Mouse (Mus musculus): Measurements from ENCODE around the gene Actg2.

The Actg2 gene

GRCm38 (mm10) chr6:83512495-83512894, 23.6 kb downstream of the Actg2 start:
- peak; percentile 40 for DNase-seq (ENCODE audit: low spot score)

DNA sequence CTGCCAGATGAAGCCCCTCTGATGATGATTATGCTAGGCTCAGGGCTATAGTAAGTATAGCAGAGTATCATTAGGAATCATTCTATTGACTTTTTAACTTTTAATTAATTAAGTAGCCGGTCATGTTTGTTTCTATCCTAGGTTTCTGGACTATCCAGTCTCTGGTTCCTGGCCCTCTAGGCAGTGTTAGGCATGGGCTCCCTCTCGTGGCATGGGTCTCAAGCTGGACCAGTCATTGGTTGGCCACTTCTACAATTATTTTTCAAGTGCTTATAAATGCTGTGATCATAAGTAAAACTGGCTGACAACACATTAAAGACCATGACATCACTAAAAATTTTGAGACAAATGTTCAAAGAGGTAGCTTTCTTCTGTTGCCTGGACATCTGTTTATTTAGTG, 25.9 kb downstream of the Actg2 start:
- DNase-seq (ENCODE audit: low spot score) = peak; percentile 36

GRCm38 (mm10) chr6:83509442-83509841, 26.6 kb downstream of the Actg2 start:
- peak; percentile 86 for DNase-seq (ENCODE audit: low spot score)

DNA sequence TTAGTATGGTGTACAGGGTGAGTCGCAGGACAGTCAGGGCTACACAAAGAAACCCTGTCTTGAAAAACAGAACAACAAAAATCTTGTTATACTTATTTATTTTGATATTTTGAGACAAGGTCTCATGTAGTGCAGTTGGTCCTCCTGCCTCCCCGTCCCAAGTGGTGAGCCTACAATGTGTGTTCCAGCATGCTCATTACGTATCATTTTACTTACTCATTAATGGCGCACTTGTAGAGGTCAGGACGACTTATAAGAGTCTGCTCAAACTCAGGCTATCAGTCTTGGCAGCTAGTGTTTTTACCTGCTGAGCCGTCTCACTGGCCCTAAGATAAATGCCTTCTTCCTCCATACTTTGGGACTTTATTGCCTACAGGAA, 28.9 kb downstream of the Actg2 start:
- DNase-seq (ENCODE audit: low spot score) = no peak

DNA sequence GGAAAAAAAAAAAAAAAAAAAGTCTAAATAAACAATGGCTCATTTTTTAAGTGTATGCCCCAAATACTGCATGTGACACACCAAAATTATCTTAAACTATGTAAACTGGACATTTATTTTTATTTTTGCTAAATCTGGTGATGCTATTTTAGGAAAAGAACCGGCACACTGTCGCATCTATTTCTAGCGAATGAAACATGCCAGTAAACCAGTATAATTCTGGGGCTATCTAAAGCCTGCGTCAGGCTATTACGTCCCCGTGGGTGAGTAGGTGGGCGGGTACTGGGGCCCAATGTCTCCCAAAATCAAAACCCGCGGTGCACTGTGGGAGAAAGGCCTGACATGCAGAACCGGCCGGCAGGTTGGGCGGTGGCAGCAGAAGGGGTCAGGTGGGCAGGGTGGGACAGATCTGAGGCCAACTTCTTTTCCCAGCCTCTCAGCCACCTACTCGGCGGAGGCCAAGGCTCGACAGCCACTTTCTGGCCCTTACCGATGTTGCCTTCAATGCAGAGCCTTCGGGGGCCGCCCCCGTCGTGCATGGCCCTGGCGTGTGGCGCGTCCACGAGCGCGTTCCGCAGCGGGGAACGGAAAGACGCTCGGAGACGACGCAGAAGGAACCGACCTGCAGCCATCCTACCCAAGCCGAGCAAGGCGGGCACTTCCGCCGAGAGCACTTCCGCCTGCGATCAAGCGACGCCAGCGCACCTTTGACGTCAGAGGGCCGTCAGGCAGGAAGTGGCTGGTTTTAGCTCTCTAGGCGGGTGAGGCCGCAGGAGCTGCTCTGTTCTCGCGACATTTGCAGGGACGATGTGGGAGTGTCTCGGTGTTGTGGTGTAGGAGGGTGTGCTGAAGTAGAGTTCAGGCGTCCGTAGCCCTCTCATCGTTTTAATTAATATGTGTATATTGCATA, 29.6 kb downstream of the Actg2 start, which contains the start of gene Dguok:
Gene Dguok, minus strand, starts transcription at position 712 of the 910 bp plus-strand sequence.
- peak; percentile 99 for DNase-seq (ENCODE audit: low spot score)

DNA sequence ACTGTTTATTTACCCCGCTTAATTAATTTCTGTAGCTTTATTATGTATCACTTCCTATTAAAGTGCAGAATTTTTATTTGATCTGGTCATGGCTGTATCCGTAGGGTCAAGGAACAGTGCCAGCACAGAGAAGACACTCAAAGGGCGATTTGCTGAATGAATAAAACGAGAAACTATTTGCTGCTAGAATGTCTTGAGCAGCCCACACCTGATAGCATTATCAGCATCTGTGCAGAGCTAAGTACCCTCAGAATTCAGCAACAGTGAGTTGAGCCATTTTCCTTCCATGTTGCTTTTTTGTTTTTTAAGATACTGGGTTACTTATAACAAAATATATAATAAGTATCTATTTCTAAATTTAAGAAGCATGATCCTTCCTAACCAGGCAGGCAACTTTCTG, 30.5 kb downstream of the Actg2 start:
- no peak for DNase-seq (ENCODE audit: low spot score)

DNA sequence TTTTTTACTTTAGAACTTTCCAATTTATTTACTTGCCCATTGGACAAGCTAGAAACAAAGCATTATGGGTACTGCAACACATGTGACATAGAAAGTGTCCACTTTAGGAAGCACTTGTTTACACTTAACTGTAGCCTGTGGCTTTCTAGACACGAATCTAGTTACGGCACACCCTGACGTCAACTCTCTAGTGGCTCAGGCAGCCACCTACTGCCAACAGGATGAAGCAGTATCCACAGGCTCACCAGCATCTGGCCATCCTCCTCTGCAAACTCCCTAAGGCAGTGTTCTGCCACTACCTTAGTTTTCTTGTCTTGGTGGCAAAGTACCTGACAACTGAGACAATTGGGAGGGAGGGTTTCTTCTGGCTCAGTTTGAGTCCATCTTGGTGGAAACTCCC, 32.7 kb downstream of the Actg2 start:
- no peak for DNase-seq (ENCODE audit: low spot score)

GRCm38 (mm10) chr6:83502656-83503055, 33.4 kb downstream of the Actg2 start:
- DNase-seq (ENCODE audit: low spot score) = no peak

- no peak for DNase-seq (ENCODE audit: low spot score)
These were observed 34.3 kb downstream of the Actg2 start for GRCm38 (mm10) chr6:83501524-83502310.

GRCm38 (mm10) chr6:83500462-83500861, 35.6 kb downstream of the Actg2 start:
- DNase-seq (ENCODE audit: low spot score) = no peak

DNA sequence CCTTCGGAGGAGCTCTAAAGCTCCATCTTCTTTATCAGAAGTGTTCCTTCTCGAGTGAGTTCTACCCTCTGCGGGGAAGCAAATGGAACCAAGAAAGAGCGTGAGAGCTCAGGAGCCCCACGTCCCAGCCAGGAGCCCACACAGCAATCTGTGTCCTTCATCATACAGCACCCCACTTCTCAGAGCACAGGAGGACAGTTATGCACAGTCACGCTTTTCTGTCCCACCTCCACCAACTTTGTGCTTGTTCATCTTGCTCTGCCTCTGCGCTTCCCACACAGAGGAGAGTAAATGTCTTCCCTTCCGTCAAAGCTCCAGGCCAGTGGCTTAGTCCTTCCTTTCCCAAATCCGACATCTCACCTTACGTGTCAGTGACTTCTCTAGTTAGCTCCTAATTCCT, 37.0 kb downstream of the Actg2 start:
- no peak for DNase-seq (ENCODE audit: low spot score)

- DNase-seq (ENCODE audit: low spot score) = peak; percentile 58
These were observed 39.0 kb downstream of the Actg2 start for GRCm38 (mm10) chr6:83496753-83497710.

DNA sequence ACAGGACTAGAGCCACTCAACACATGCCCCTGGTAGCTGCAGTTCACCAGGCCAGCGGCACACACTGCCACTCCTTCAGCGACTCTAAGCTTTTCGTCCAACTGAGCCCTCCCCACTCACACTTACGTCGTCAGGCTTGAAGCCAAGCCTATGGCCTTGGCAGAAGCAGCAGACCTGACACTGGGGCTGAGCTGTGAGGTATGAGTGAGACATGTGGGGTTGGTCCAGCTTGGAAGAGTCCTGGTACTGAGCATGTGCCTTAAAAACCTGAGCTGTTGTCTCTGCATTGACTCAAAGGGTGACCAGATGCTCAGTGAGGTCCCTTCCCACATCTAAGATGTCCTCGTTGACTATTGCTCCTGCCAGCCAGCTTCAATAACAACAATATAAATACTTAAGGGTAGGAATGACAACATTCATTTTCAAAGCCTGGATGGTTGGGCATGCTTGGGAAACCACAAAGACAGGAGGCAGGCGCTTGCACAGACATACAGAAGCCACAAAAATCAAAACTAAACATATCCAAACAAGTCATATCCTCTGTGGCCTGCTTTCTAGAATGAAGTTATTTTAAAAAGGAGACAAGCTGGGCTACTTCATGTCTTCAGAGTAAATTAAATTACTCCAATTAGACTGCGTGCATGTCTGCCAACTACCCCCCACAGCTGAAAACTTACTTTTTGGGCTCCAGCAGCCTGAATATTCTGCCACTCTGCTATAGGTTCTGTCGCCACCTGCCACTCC, 39.9 kb downstream of the Actg2 start:
- peak; percentile 83 for DNase-seq (ENCODE audit: low spot score)

GRCm38 (mm10) chr6:83490622-83491021, 45.4 kb downstream of the Actg2 start:
- DNase-seq (ENCODE audit: low spot score) = no peak

GRCm38 (mm10) chr6:83488200-83488599, 47.9 kb downstream of the Actg2 start:
- DNase-seq (ENCODE audit: low spot score) = no peak

- no peak for DNase-seq (ENCODE audit: low spot score)
These were observed 48.8 kb downstream of the Actg2 start for GRCm38 (mm10) chr6:83487298-83487697.

DNA sequence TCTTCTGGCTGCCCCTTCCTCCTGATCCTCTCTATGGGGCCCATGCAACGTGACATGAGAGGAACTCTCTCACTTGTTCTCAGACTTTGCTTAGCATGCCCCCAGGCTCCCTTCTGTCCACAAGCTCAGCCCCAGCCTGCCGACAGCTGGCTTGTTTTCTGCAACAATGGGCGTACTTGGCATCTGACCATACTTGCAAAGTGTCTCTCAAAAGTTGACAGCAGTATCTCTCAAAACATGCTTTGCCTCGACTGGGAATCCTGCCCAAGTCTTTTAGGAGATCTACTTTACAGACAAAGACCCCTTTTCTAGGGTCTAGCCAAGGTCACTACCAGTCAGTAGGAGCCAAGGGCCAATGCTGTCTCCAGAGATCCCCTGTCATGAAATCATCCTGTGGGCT, 50.2 kb downstream of the Actg2 start:
- no peak for DNase-seq (ENCODE audit: low spot score)

GRCm38 (mm10) chr6:83483776-83484175, 52.3 kb downstream of the Actg2 start:
- DNase-seq (ENCODE audit: low spot score) = no peak

DNA sequence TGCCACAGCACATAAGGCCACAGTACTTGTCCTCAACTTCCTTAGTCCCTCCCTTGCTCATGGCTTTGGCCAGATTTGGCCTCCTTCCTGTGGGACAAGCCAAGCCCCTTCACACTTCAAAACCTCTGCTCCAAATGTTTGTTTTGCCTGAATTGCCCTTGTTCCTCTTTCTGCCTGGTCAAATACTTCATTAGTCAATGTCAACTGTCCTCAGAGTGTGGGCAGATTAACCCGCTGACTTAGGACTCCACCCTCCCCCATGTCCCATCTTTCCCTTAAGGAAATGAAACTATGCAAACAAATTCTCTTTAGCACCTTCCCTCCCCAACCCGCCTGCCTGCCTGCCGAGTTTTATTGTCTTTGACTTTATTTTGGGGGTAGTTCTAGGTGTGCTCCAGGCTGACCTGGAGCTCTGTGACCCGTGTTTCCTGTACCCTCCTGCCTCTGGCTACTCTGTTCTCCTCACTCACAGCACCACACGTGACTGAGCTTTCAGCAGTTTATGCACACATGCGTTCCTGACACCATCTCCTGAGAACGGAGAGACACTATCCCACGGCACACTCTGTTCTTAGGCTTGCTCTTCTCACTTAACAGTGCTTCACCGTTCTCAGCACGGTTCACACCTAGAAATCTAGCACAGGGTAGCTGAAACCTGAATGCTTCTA, 53.5 kb downstream of the Actg2 start:
- DNase-seq (ENCODE audit: low spot score) = no peak

GRCm38 (mm10) chr6:83480019-83480655, 55.9 kb downstream of the Actg2 start:
- no peak for DNase-seq (ENCODE audit: low spot score)

Data from MN1 (cell line).